Comparison of ENCODE assay signal across 22 mouse cellular contexts in genomic region chr9:60751098-60751497, GRCm38 (mm10). TPM values are rescaled to one million over a fixed set of nuclear protein-coding genes. Genes with fewer than 3 reads are reported as not detected.
DNase-seq lines count a peak whose midpoint lies in the region; ATAC-seq and TF ChIP-seq lines count a peak whose summit lies in the region.
"Had no signal": no experiment of that assay in that cellular context is flagged by ENCODE, and none has a peak within 500 bp of the region (broad histone marks: within the 10 kb centered on the region; RNA-seq: fewer than 3 reads in every experiment).

No protein-coding gene starts in this region.

- no peak overlapping the region for H3K27ac ChIP-seq in forebrain, embryonic 11.5 days (ENCODE audit: low read depth, low read length)
- H3K27ac ChIP-seq in forebrain, embryonic 14.5 days (ENCODE audit: low read depth, low read length), result no peak overlapping the region
- H3K27ac ChIP-seq in intestine, embryonic 15.5 days, result peak overlapping the region; percentile 39; the same call in 1 of the 2 replicates
- no peak overlapping the region for H3K27ac ChIP-seq in intestine, postnatal 0 days (ENCODE audit: low read depth, low read length)
- peak overlapping the region; percentile 50 for H3K27ac ChIP-seq in intestine, embryonic 16.5 days (ENCODE audit: low read length)

- H3K27me3 ChIP-seq in forebrain, embryonic 11.5 days (ENCODE audit: control insufficient read depth, insufficient read depth, low read length), result no peaks in the 10 kb centered on the region
- H3K27me3 ChIP-seq in forebrain, embryonic 14.5 days (replicated peaks; ENCODE audit: control insufficient read depth, insufficient read depth, low read length), result no peaks in the 10 kb centered on the region
- no peaks in the 10 kb centered on the region for H3K27me3 ChIP-seq in intestine, embryonic 15.5 days (replicated peaks)
- no peaks in the 10 kb centered on the region for H3K27me3 ChIP-seq in intestine, postnatal 0 days (replicated peaks; ENCODE audit: control insufficient read depth, insufficient read depth, low read length)
- no peaks in the 10 kb centered on the region for H3K27me3 ChIP-seq in intestine, embryonic 16.5 days (replicated peaks; ENCODE audit: control insufficient read depth, insufficient read depth, low read length)
- H3K27me3 ChIP-seq in myocyte (ENCODE audit: control insufficient read depth, insufficient read depth, insufficient read length), result no peaks in the 10 kb centered on the region
- H3K27me3 ChIP-seq: CH12.LX, Patski had no signal

- no peaks in the 10 kb centered on the region for H3K4me1 ChIP-seq in forebrain, embryonic 11.5 days (replicated peaks; ENCODE audit: control insufficient read depth, insufficient read depth, low read length)
- no peaks in the 10 kb centered on the region for H3K4me1 ChIP-seq in forebrain, embryonic 14.5 days (ENCODE audit: control insufficient read depth, insufficient read depth, low read length)
- peaks cover 7% of the 10 kb centered on the region; the same call in 1 of the 2 replicates for H3K4me1 ChIP-seq in intestine, embryonic 15.5 days (replicated peaks)
- H3K4me1 ChIP-seq in intestine, postnatal 0 days (replicated peaks; ENCODE audit: control insufficient read depth, insufficient read depth, low read length), result 0 out of 2 replicates have a peak, but pooled peaks cover 3% of the 10 kb centered on the region
- H3K4me1 ChIP-seq in intestine, embryonic 16.5 days (ENCODE audit: control insufficient read depth, insufficient read depth, low read length), result 0 out of 2 replicates have a peak, but pooled peaks cover 12% of the 10 kb centered on the region

- H3K79me2 ChIP-seq in myocyte (ENCODE audit: control insufficient read depth, insufficient read depth), result no peaks in the 10 kb centered on the region

- no peak overlapping the region for H3ac ChIP-seq in myocyte (ENCODE audit: control insufficient read depth, insufficient read length)

- TF ChIP-seq CTCF in intestine, postnatal 0 days (IDR thresholded peaks at IDR 0.05; ENCODE audit: low read depth), result no peak

- ATAC-seq in forebrain, embryonic 11.5 days (replicated peaks; ENCODE audit: low FRiP score), result no peak
- no peak for ATAC-seq in forebrain, embryonic 14.5 days
- no peak for ATAC-seq in intestine, embryonic 15.5 days
- ATAC-seq in intestine, postnatal 0 days, result no peak
- no peak for ATAC-seq in intestine, embryonic 16.5 days
- ATAC-seq: activated CD4-positive, CD25-positive, alpha-beta regulatory T cell, adult 4 months; CD4-positive, CD25-positive, alpha-beta regulatory T cell, adult 4 months; Patski had no signal

- no peak for TF ChIP-seq POLR2A in myocyte (IDR thresholded peaks at IDR 0.05; ENCODE audit: insufficient read length, low read depth)

- H3K4me3 ChIP-seq in forebrain, embryonic 11.5 days (ENCODE audit: low read depth, low read length), result no peak overlapping the region
- no peak overlapping the region for H3K4me3 ChIP-seq in forebrain, embryonic 14.5 days (ENCODE audit: low read depth, low read length)
- no peak overlapping the region for H3K4me3 ChIP-seq in intestine, embryonic 15.5 days (replicated peaks)
- H3K4me3 ChIP-seq in intestine, postnatal 0 days (ENCODE audit: low read depth, low read length), result no peak overlapping the region
- H3K4me3 ChIP-seq in intestine, embryonic 16.5 days (ENCODE audit: low read length), result no peak overlapping the region
- H3K4me3 ChIP-seq in myocyte, result no peak overlapping the region

- DNase-seq in forebrain, embryonic 11.5 days (ENCODE audit: low spot score), result peak; percentile 24
- DNase-seq in forebrain, embryonic 14.5 days (ENCODE audit: low spot score), result no peak
- no peak for DNase-seq in urinary bladder, postnatal 10 days (ENCODE audit: low spot score)
- no peak for DNase-seq in neural tube, embryonic 10.5 days (ENCODE audit: extremely low spot score, low spot score)
- DNase-seq: adrenal gland, adult 2 months; adrenal gland, adult 8-10 months; adrenal gland, postnatal 10 days; adrenal gland, postnatal 14 days; adrenal gland, postnatal 25 days; adrenal gland, postnatal 36 days; B cell, adult 2 months; cerebellum, adult 11 months; cerebellum, adult 11-12 months had no signal

- H3K4me2 ChIP-seq in forebrain, embryonic 11.5 days (ENCODE audit: low read depth, low read length, severe bottlenecking), result no peak overlapping the region
- no peak overlapping the region for H3K4me2 ChIP-seq in forebrain, embryonic 14.5 days (ENCODE audit: low read length)
- no peak overlapping the region for H3K4me2 ChIP-seq in intestine, embryonic 15.5 days (replicated peaks)
- H3K4me2 ChIP-seq in intestine, postnatal 0 days (replicated peaks; ENCODE audit: low read depth), result no peak overlapping the region
- no peak overlapping the region for H3K4me2 ChIP-seq in intestine, embryonic 16.5 days (ENCODE audit: low read depth, low read length)
- H3K4me2 ChIP-seq in myocyte (ENCODE audit: low read depth), result no peak overlapping the region

- H3K36me3 ChIP-seq in forebrain, embryonic 11.5 days (ENCODE audit: control insufficient read depth, insufficient read depth, low read length), result no peaks in the 10 kb centered on the region
- no peaks in the 10 kb centered on the region for H3K36me3 ChIP-seq in forebrain, embryonic 14.5 days (ENCODE audit: control insufficient read depth, insufficient read depth, low read length)
- no peaks in the 10 kb centered on the region for H3K36me3 ChIP-seq in intestine, embryonic 15.5 days
- H3K36me3 ChIP-seq in intestine, postnatal 0 days (ENCODE audit: control insufficient read depth, insufficient read depth), result no peaks in the 10 kb centered on the region
- no peaks in the 10 kb centered on the region for H3K36me3 ChIP-seq in intestine, embryonic 16.5 days (ENCODE audit: control insufficient read depth, insufficient read depth, low read length)
- no peaks in the 10 kb centered on the region for H3K36me3 ChIP-seq in myocyte (ENCODE audit: control insufficient read depth, insufficient read depth)
- H3K36me3 ChIP-seq: G1E had no signal

- WGBS in forebrain, embryonic 11.5 days, result 92% methylated on average over 5 of the region's 5 CpGs
- 88% methylated on average over 5 of the region's 5 CpGs for WGBS in forebrain, embryonic 14.5 days
- 86% methylated on average over 5 of the region's 5 CpGs for WGBS in intestine, embryonic 15.5 days
- 90% methylated on average over 5 of the region's 5 CpGs for WGBS in intestine, postnatal 0 days
- 96% methylated on average over 5 of the region's 5 CpGs for WGBS in intestine, embryonic 16.5 days

- H3K9ac ChIP-seq in forebrain, embryonic 11.5 days (ENCODE audit: low read length), result no peak overlapping the region
- H3K9ac ChIP-seq in forebrain, embryonic 14.5 days (ENCODE audit: low read length), result no peak overlapping the region
- no peak overlapping the region for H3K9ac ChIP-seq in intestine, embryonic 15.5 days
- no peak overlapping the region for H3K9ac ChIP-seq in intestine, postnatal 0 days (ENCODE audit: low read depth, low read length)
- no peak overlapping the region for H3K9ac ChIP-seq in intestine, embryonic 16.5 days (ENCODE audit: low read depth, low read length)

- H3K9me3 ChIP-seq in forebrain, embryonic 11.5 days (ENCODE audit: control insufficient read depth, low read length), result 0 out of 2 replicates have a peak, but pooled peaks cover 2% of the 10 kb centered on the region
- no peaks in the 10 kb centered on the region for H3K9me3 ChIP-seq in forebrain, embryonic 14.5 days (replicated peaks; ENCODE audit: control insufficient read depth, low read length)
- no peaks in the 10 kb centered on the region for H3K9me3 ChIP-seq in intestine, embryonic 15.5 days
- H3K9me3 ChIP-seq in intestine, postnatal 0 days (ENCODE audit: control insufficient read depth), result no peaks in the 10 kb centered on the region
- H3K9me3 ChIP-seq in intestine, embryonic 16.5 days (ENCODE audit: control insufficient read depth, low read length), result no peaks in the 10 kb centered on the region

TF ChIP-seq in myocyte, 11 proteins besides CTCF, POLR2A, EP300 and RAD21:
- TF ChIP-seq MYOD1 (IDR thresholded peaks at IDR 0.05; ENCODE audit: control insufficient read depth in 1 of 3, insufficient read length in 2 of 3, low read depth in 2 of 3), result peak in 2 of 3 experiments; percentile 56 to 84
- peak in 1 of 3 experiments; percentile 75 for TF ChIP-seq MYOG (IDR thresholded peaks at IDR 0.05; ENCODE audit: control insufficient read depth in 1 of 3, insufficient read depth in 1 of 3, insufficient read length in 2 of 3, low read depth in 2 of 3)
- TF ChIP-seq E2F4 (IDR thresholded peaks at IDR 0.05; ENCODE audit: insufficient read depth), result no peak
- no peak for TF ChIP-seq CEBPB (IDR thresholded peaks at IDR 0.05; ENCODE audit: insufficient read depth, poor library complexity, severe bottlenecking)
- no peak for TF ChIP-seq REST (IDR thresholded peaks at IDR 0.05; ENCODE audit: insufficient read depth, insufficient read length)
- no peak for TF ChIP-seq TCF3 (IDR thresholded peaks at IDR 0.05; ENCODE audit: insufficient read length, low read depth)
- TF ChIP-seq POLR2AphosphoS2 (IDR thresholded peaks at IDR 0.05; ENCODE audit: insufficient read length, low read depth), result no peak
- no peak for TF ChIP-seq SRF (IDR thresholded peaks at IDR 0.05; ENCODE audit: control insufficient read depth, insufficient read length, low read depth)
- TF ChIP-seq MAX (IDR thresholded peaks at IDR 0.05; ENCODE audit: low read depth), result no peak
- no peak for TF ChIP-seq TCF12 (IDR thresholded peaks at IDR 0.05; ENCODE audit: insufficient read depth, poor library complexity, severe bottlenecking)
- TF ChIP-seq USF1 (IDR thresholded peaks at IDR 0.05; ENCODE audit: low read depth), result no peak

RNA-seq across cellular contexts. Expression of gene Larp6, which starts 38.3 kb away (rescaled TPM):
- polyA plus RNA-seq in forebrain, embryonic 11.5 days (2014; fragmentation: Nextera tagmentation; extraction: Ambion mirVana), result 1.4 and 2.5 TPM in 2 replicates
- polyA plus RNA-seq in forebrain, embryonic 14.5 days (2014; fragmentation: Nextera tagmentation; extraction: Ambion mirVana), result 5.9 and 7.8 TPM in 2 replicates
- 1.6 and 1.8 TPM in 2 replicates for polyA plus RNA-seq in intestine, embryonic 15.5 days (2015; fragmentation: Nextera tagmentation; extraction: Ambion mirVana)
- 1.1 and 1.2 TPM in 2 replicates for polyA plus RNA-seq in intestine, postnatal 0 days (2015; fragmentation: Nextera tagmentation; extraction: Ambion mirVana)
- 1.6 and 1.7 TPM in 2 replicates for polyA plus RNA-seq in intestine, embryonic 16.5 days (2015; fragmentation: Nextera tagmentation; extraction: Ambion mirVana)
- polyA plus RNA-seq in myocyte (2012; fragmentation: generic; extraction: Trizol), result 0.83 TPM
- polyA plus RNA-seq: activated CD4-positive, CD25-positive, alpha-beta regulatory T cell, adult 4 months; CD4-positive, CD25-positive, alpha-beta regulatory T cell, adult 4 months; G1E; Patski had no signal

RNA-seq across cellular contexts. Expression of gene Uaca, which starts 43.2 kb away (rescaled TPM):
- 25.2 and 25.6 TPM in 2 replicates for polyA plus RNA-seq in forebrain, embryonic 11.5 days (2014; fragmentation: Nextera tagmentation; extraction: Ambion mirVana)
- 12.5 and 13.5 TPM in 2 replicates for polyA plus RNA-seq in forebrain, embryonic 14.5 days (2014; fragmentation: Nextera tagmentation; extraction: Ambion mirVana)
- 56.3 and 58.8 TPM in 2 replicates for polyA plus RNA-seq in intestine, embryonic 15.5 days (2015; fragmentation: Nextera tagmentation; extraction: Ambion mirVana)
- polyA plus RNA-seq in intestine, postnatal 0 days (2015; fragmentation: Nextera tagmentation; extraction: Ambion mirVana), result 34.6 and 39.3 TPM in 2 replicates
- polyA plus RNA-seq in intestine, embryonic 16.5 days (2015; fragmentation: Nextera tagmentation; extraction: Ambion mirVana), result 56.8 and 60.7 TPM in 2 replicates
- 7.4 TPM for polyA plus RNA-seq in myocyte (2012; fragmentation: generic; extraction: Trizol)
- polyA plus RNA-seq: activated CD4-positive, CD25-positive, alpha-beta regulatory T cell, adult 4 months; CD4-positive, CD25-positive, alpha-beta regulatory T cell, adult 4 months; G1E had no signal

Comparison
In these comparisons a context has a peak if more than half of its experiments do, and no peak if none do; other contexts are left out.
1. H3K27ac ChIP-seq: peak in intestine, embryonic 15.5 days (single experiment) and intestine, embryonic 16.5 days (single experiment); none in forebrain, embryonic 11.5 days (single experiment), forebrain, embryonic 14.5 days (single experiment) and intestine, postnatal 0 days (single experiment).